Mouse (Mus musculus) kidney, postnatal 14 days (tissue): ENCODE measurements at regions not wholly inside any gene's neighbourhood (a gene's known extent, or its start where the extent isn't known, plus 50 kb on each side); places are given as distances from the start of the nearest gene placed in this dataset.
A peak's percentile ranks its signal among the peaks of the same experiment; 100 is the strongest.

ENCODE experiments used
- DNase-seq: peaks from one replicate; pipeline ENCODE4 v3.0.0; 2022; ENCODE audit warnings: mixed read lengths

DNA sequence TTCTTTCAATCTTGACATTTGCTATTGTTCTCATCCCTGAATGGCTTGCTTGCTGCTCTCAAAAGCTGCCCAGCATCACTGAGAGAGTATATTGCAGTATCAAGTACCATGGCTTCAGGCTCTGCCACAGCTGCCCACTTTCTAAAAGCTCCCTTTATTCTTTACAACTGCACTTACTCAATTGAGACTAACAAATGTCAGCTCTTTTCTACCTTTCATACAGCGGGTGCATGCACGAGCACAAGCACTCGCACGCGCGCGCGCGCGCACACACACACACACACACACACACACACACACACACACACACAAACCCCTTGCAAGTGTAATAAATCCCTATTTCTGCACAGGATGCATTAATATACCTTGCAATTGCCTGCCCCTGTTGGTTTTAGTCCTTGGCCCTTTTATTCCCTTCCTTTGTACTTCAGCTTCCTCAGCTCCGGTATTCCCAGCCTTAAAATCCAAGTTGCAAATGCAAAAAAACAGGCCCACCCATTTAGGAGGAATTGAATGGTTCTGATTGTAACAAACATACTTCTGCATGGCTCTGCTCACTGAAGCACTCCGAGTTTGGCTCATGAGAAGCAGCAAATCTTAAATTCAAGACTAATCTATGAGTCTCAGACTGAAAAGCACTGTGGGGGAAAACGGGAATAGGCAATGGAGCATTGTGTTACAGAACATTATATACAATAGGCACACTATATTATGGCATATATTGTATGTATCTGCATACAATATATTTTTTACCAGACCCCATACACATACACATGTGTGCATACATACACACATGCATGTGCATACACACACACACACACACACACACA, 447.7 kb upstream of the Btbd3 start:
- no peak for DNase-seq

DNA sequence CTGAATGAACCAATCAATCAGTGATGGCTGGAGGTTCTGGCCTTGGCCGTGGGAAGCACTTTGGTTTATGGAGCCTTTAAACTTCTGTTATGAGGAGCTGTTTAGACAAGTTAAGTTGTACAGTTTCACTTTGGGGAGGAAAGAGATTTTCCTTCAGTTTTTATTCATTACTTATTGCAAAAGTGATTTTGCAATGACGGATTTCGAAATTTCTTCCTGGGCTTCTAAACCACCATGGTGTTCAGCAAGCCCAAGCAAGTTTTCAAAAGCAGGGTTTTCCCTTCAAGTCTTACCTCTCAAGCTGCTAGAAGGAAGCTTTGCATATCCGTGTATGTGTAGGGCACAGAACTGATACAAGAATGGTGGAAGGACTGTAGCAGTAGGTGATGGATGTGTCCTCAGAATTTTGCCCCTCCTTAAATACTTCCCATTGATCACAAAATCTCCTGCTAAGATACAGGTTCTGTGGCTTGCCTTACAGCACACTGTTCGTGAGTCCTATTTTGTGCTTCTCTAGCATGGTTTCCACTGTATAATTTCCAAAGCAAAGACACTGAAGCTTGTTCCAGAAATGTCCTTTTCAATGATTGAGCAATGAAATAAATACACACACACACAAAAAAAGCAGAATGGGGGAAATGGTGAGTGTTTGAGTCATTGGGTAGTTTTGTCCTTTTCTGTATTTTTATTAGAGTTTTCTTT, 448.6 kb upstream of the Btbd3 start:
- DNase-seq = no peak

DNA sequence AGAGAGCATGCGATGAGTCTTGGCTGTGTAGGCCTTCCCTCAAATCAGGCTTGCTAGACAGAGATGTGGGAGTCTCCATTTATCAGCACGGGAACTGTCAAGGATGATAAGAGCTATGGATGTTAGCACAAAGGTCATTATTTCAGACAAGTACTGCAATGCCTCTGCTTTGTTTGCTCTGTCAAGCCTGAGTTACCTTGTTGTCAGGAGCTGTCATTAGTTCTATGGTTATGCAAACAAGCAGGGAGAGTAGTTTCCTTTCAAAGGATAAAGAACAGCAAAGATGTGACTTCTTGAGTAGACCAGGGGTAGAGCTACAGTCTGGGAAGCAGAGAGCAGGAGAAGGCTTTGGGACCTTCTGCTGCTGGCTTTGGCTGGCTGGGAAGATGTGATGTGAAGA, 461.5 kb upstream of the Btbd3 start:
- DNase-seq = no peak

DNA sequence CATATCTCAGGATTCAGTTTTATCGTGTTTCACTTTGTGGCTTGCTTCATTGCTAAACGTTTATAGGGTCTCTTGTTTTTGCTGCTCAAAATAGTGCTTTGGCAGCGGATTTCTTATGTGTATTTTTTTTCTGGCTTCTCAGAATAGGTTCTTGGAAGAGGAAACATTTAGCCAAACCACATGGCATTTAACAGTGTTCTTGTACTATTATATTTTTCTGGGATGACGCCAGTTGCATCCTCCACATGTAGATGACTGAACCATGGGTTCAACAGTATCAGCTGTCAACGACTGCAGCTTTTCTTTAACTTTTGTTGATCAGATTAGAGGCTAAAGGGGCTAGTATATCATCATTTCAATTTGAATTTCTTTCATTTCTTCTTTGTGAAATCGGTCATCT, 472.3 kb upstream of the Btbd3 start:
- no peak for DNase-seq

DNA sequence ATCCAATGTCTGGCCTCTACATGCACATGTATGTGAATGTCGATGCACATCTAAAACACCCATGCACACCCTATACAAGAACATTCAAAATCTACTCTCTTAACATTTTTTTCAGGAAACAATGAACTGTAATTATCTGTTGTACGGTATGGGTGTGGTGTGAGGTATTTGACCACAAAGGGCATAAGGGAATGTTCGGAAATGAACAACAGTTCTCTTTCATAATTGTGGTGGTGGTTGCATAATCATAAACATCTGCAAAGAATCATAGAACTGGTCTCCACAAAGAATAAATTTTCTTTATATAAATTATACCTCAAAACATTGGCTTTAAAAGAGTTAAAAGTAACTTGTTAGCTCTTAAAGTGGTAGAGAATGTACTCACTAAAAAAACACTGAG, 478.9 kb upstream of the Btbd3 start:
- DNase-seq = no peak

DNA sequence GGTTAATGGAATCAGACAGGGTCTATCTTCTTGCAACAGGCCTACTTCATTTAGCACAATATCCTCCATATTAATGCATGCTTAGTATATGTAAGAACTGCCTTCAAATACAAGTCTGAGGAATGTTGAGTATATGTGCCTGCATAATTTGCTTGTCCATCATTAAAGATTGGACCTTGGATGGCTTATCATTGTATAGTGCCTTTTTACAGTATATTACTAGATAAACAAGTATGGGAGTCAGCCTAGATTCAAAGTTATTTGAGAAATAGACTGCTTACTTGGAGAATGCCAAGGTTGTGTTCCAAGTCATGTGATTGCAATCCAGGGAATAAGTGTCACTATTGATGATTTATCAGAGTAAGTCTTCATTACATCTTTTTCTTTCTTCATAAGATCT, 491.6 kb upstream of the Btbd3 start:
- DNase-seq = no peak

DNA sequence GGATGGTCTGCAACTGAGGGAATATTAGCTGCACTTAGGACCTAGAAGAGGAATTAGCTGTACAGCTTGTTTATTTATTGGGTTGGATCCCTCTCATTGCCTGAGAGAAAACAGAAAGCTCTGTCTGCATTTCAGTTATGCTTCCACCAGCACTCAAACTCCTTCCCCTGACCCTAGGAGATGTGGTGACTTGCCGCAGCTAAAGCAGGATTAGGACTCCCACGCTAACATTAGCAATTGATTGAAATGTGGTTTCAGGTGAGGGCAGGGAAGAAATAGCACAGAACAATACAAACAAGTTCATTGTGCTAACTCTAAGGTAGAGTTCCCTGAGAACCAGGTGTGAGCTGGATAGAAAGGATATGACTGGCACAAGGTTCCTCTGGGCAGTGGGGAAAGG, 496.9 kb upstream of the Btbd3 start:
- DNase-seq = no peak

DNA sequence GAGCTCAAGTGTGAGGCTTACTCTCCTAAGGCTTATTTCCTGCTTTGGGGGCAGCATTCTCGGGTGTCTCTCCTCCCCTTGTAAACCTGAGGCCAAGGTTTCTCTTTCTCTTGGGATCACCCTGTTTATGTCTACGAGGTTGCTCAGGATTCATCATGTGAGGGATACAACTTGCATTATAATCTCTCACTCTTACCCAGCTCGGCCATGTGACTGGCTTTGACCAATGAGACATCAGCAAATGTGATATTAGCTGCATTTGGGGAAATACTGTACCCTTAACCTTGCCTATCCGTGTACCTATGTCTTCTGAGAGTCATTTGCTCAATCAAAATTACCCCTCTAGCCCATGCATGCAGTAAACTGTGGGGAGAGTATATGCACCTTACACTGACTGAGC, 498.0 kb upstream of the Btbd3 start:
- DNase-seq = no peak

DNA sequence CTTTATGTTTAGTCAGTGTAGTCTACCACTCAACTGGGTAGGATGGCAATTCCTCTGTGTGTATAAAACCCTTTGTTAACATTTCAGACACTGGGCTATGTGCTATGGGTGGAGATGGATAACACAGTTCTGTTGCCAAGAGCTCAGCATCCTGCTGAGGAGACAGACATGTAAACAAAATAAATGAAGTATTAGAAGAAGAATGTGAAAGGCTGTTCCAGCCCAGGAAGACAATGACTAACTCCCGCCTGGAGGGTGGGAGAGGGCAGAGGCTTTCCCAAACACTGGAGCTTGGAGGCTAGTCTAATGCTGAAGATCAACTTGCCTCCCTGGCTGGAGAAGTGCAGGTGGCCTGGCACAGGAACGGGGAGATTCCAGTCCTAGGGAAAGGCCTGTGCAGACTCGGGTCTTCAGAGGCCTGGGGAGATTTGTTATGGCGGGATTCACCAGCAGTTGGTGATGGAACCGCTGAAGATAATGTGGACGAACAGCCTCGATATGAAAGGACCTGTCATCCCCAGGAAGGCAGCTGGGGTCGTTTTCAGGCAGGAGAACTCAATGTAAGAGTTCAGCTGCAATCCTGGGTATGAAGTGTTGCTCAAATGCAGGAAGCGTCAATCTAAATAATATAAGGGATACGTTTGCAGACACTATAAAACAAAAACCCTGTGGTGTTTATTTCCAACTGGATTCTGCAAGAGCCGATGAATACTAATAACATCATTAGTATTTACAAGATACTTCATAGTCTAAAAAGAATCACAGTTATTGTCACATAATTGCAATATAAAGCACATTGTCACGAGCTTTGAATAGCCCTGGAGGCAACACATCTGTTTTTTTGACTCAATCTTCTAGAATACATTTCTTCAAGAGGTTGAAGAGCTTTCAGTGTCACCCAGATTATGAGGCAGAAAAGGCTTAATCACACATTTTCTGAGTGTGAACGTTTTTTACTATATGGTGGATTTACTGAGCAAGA, 498.8 kb upstream of the Btbd3 start:
- DNase-seq = no peak

DNA sequence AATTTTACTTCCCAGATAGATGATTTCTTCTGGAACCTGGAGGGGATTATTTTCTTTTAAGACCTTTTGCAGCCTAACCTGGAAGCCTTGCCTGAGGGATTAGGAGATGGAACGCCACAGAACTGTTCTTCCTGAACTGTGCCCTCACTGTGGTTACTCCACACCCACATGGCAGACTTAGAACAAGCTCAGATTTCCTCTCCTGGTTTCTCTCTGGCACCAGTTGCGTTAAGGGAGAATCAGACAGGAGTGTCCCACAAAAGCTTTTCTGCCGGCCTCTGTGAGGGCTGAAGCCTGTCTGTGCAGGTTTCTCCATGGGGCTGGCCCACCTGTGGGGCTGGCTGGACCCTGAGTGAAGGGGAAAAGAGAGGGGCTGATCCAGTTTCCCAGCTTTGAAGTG, 500.1 kb upstream of the Btbd3 start:
- DNase-seq = no peak

DNA sequence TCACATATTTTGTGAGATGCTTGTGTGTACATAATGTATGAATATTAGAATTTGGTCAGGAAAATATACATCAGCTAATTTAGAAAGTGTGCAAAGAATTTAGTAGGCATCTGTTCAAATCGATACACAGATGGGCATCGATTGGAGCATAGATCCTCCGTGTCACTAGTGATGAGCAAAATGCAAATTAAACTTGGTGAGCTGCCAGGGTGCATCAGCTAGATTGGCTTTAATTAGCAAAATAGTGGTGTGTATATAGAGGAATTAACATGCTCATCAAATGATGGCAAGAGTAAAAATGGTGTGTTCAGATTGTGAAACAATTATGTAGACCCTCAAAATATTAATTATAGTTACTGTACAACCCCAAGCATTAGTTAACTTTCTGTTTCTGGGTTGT, 501.9 kb upstream of the Btbd3 start:
- no peak for DNase-seq

DNA sequence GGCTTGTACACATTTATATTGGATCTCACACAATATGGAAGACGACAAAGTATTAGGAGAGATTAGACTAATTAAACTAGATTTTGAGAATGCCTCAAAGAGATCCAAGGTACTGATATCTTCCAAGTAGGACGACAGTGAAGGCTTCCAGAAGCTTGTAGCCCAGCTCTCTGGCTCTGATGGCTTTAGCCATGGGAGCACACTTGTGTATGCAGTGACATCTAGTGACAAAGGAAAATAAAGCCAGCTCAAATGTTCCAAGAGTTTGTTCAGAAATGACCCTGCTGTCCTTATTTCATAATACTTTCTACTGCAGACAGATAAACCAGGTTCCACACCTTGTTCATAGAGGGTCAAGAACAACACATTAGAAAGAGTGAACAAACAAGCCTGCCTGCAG, 524.0 kb upstream of the Btbd3 start:
- DNase-seq = peak; percentile 65

DNA sequence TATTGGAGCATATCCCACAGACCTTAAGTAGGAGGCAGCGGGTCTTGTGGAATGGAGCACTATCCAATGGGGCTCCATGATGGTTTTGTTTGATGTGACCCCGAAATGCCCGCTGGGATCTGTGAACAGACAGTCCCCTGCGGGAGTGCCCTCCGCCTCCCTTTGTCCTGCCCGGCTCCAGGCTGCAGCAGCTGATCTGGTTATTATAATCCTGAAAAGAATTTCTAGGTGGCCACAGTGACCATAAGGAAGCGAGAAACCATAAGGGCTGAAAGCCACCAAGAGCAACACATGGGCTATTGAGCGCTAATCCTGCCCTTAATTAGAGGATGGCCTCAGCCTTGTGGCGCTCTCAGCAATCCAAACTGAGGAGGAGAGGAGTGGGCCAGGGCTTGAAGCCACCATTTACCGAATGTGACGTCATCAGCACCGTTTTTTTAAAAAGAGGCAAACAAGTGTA, 525.9 kb upstream of the Btbd3 start:
- DNase-seq = no peak

DNA sequence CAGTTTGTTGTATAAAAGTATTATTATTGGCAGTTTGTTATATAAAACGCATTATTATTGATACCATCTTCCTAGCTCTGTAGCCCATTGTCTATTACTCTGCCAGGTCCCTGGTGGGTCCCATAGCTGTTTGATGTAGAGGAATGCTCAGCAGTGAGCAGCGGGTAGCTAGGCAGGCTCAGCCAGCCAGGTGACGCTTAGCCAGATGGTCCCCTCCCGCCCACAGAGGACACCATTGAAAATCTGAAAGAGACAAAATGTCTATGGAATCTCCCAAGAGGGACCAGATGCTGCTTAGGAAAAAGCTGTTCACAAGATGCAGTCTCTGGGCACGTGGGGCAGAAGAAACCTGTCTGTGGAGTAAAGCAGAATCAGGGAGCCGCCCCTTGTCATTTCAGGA, 526.5 kb upstream of the Btbd3 start:
- no peak for DNase-seq

DNA sequence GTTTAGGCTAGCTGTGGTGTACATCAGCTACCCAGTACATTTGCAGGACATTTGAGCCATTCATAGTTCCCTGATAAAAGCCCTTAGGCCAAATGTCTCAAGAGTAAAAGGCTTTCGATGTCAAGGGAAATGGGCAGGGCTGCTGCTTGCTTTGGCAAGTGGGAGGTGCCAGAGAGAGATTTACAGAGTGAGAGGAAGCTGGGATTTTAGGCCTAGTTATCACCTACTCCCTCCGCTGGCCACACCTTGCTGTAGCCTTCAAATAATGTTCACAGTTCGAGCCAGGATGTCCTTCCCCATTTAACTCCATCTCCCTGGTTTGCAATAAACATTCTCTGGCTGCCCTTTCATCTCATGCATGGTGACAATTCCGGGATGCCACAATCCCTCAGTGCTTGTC, 527.2 kb upstream of the Btbd3 start:
- no peak for DNase-seq

DNA sequence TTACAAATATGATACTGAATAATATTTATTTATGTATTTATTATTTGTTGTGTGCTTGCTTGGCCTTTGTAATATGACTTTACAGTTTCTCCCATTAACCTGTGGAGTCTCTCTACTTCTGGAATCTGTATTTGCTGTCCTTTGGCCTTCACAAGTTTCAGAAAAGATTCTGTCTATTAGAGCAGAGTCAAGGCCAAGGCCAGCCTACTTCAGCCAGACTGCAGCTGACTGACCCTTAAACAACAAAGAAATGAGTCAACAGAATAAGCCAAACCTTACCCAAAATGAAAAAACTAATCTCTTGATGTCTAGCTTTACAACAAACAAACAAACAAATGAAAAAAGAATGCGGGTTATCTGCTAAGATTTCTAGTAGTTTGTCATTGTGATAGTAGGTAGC, 532.7 kb upstream of the Btbd3 start:
- DNase-seq = no peak

DNA sequence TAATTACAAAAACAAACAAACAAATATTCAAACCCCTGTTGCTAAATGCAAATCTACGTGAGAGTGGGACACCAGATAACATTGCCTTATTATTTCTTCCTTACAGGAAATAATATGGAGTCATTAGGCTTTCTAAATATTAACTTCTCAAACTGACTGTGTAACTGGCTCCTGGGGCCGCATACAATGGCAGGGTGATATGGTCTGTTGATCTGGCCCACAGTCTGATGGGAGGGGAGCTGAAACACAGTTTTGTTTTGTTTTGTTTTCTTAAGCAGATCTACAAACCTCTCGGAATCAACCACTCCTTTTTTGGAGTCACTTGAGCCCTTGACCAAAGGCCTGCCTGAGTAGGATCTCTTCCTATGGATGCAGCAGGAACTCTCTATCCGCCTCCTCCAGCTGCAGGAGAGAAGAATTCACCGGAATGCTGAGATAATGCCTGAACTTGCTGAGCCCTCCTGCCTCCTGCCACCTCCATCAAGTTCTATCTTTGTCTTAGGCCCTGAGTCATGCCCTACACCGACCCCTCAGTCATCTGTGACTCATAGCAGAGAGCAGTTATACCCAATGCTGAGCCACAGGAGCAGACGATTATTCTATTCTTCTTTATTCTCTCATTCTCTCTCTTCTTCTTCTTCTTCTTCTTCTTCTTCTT, 534.5 kb upstream of the Btbd3 start:
- DNase-seq = no peak

DNA sequence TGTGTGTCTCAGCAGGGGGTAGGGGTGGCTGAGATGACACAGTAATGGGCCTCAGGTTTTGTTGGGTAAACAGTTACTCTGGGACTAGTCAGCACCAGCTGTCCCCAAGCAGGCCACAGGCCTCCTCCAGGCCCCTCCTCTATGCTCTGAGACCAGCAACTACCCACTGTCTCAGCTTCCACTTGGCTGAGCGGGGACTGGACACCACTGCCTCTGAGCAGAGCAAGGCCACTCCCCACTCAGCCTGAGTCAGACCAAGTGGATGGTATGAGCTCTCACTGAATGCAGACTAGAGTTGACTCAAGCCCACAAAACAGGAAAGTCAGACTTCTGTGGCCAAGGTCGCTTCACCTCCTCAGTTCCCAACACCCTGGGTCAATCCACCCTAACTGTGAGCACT, 540.5 kb upstream of the Btbd3 start:
- peak; percentile 15 for DNase-seq

DNA sequence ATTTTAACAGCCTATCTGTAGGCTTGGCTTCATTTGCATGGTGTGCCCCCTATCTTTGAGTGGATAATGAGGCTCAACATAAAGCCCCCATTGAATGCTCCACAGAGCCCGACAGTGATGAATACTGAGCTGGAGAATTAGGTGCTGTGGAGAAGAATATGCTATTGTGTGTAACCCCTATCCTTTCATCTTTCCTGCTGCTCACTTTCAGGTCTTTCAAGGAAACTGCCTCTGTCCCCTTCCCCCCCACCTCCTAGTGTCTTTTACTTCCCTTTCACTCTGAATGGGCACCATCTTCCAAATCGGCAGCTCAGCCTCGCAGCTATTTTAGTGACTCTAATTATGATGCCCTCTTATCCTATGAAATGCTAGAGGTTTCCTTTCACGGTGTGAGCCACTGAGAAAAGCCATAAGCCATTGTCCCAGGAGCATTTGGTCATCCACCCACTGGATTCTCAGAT, 549.8 kb upstream of the Btbd3 start:
- DNase-seq = no peak

DNA sequence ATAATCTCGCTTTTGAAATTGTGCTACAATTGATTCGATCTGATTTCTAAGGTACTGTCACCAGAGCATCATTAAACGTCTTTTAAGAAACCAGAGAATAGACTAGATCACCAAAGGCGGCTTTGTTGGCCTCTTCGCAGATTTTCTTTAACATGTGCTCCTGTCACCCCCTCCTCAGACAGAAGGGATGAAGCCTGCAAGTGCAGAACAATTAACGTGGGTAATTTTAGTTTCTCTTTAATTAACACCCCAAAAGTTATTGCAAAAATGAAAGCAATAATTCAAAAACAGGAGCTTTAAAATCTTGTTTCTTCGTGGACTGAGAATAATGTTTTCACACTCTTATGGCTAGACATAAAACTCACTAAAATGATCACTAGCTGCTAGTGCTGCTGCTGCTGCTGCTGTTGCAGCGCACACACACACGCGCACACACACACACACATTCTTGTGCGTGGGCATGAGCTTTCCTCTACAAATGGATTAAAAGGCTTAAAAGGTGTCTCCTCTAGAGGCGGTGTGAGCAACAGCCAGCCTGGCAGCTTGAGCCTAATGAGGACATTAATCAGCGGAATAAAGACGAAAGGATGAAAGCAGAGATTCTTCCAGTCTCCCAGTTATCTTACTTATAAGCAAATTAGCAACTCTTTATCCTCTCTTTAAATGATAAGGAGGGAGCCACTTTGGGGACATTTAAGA, 550.5 kb upstream of the Btbd3 start:
- peak; percentile 19 for DNase-seq

DNA sequence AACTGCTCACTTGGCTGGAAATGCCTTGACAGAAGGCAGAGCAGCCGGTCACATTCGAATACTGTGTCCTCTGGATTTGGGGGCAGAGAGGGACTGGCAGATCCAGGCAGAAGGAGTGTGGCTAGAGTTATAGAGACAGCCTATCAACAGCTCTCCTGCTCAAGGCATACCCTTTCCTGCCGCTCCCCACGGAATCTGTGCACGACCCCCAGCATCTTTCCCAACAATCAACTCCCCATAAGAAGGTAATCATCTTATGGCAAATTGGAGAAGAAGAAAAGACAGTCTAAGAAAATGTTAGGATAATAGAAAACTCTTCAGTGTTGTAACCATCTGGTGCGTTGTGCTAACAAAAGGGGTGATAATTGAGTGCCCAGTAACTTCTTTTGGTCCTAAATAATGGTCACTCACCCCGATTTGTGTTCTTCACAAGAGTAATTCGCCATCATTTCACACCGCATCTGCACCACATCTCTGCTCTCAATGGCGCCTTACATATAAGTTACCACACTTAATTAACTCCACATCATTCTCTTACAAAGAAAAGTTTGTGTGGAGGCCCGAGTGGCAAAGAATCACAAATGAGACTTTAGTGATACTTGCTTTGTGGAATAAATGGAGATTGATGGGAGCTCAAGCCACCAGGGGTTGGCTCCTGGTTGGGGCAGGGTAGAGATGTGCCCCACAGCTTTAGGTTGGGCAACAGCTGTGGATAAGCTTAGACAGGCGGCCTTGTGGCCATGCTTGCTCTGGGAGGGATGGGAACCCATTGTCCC, 551.2 kb upstream of the Btbd3 start:
- no peak for DNase-seq
